47 mouse cellular contexts compared by ENCODE assay signal in genomic region chr1:172258314-172258713, GRCm38 (mm10). TPM values are rescaled to one million over a fixed set of nuclear protein-coding genes. Genes with fewer than 3 reads are reported as not detected.
"Had no signal": no experiment of that assay in that cellular context is flagged by ENCODE, and none has a peak within 500 bp of the region (broad histone marks: within the 10 kb centered on the region; RNA-seq: fewer than 3 reads in every experiment).

Gene Atp1a4 (minus strand): TSS chr1:172258414.

- H3K4me1 ChIP-seq: intestine, embryonic 15.5 days; kidney, embryonic 15.5 days had no signal

- ATAC-seq: hindbrain, embryonic 16.5 days; hindbrain, postnatal 0 days; inflammation-experienced regulatory T-cells, adult 6 months; intestine, embryonic 15.5 days; intestine, embryonic 16.5 days; intestine, postnatal 0 days had no signal

- H3K27ac ChIP-seq: heart, embryonic 10.5 days; heart, embryonic 13.5 days; heart, embryonic 15.5 days; hindbrain, embryonic 10.5 days; hindbrain, embryonic 12.5 days; hindbrain, embryonic 13.5 days; hindbrain, embryonic 14.5 days; hindbrain, embryonic 15.5 days; hindbrain, postnatal 0 days; intestine, embryonic 15.5 days; kidney, embryonic 15.5 days; kidney, postnatal 0 days; layer of hippocampus, adult 2 months; left cerebral cortex, adult 2 months had no signal

- H3K9me3 ChIP-seq: heart, embryonic 10.5 days; heart, embryonic 12.5 days; heart, embryonic 13.5 days; heart, embryonic 15.5 days; hindbrain, embryonic 12.5 days; hindbrain, embryonic 13.5 days; hindbrain, embryonic 15.5 days; intestine, embryonic 15.5 days; kidney, embryonic 15.5 days had no signal

- H3K27me3 ChIP-seq: heart, embryonic 12.5 days; heart, embryonic 13.5 days; heart, embryonic 15.5 days; hindbrain, embryonic 13.5 days; hindbrain, embryonic 15.5 days; intestine, embryonic 15.5 days; kidney, embryonic 15.5 days had no signal

- H3K36me3 ChIP-seq: heart, embryonic 10.5 days; heart, embryonic 12.5 days; heart, embryonic 13.5 days; heart, embryonic 15.5 days; hindbrain, embryonic 10.5 days; hindbrain, embryonic 12.5 days; hindbrain, embryonic 13.5 days; hindbrain, embryonic 15.5 days; intestine, embryonic 15.5 days; kidney, embryonic 15.5 days had no signal

- H3K4me2 ChIP-seq: heart, embryonic 11.5 days; heart, embryonic 12.5 days; heart, embryonic 13.5 days; heart, embryonic 15.5 days; hindbrain, embryonic 12.5 days; hindbrain, embryonic 13.5 days; hindbrain, embryonic 14.5 days; hindbrain, embryonic 15.5 days; intestine, embryonic 15.5 days; kidney, embryonic 15.5 days had no signal

- H3K4me3 ChIP-seq: heart, embryonic 10.5 days; heart, embryonic 12.5 days; heart, embryonic 13.5 days; heart, embryonic 15.5 days; hindbrain, embryonic 10.5 days; hindbrain, embryonic 12.5 days; hindbrain, embryonic 13.5 days; hindbrain, embryonic 15.5 days; intestine, embryonic 15.5 days; kidney, embryonic 15.5 days; layer of hippocampus, adult 2 months; left cerebral cortex, adult 2 months had no signal

- DNase-seq: heart, postnatal 10 days; heart, postnatal 14 days; heart, postnatal 36 days; heart, postnatal 4 days; kidney, adult 11 months; kidney, adult 18-20 months; kidney, adult 2 months; kidney, adult 8-10 months; kidney, adult 9 months; kidney, postnatal 14 days; kidney, postnatal 25 days; kidney, postnatal 36 days; kidney, postnatal 4 days; layer of hippocampus, adult 9-11 months; layer of hippocampus, postnatal 36 days had no signal

- H3K9ac ChIP-seq: heart, embryonic 12.5 days; heart, embryonic 13.5 days; heart, embryonic 15.5 days; hindbrain, embryonic 12.5 days; hindbrain, embryonic 13.5 days; hindbrain, embryonic 14.5 days; hindbrain, embryonic 15.5 days; intestine, embryonic 15.5 days; kidney, embryonic 15.5 days had no signal

RNA-seq across cellular contexts. Expression of gene Atp1a4, which starts in this region (rescaled TPM):
- total RNA-seq: heart, postnatal 10 days; heart, postnatal 14 days; heart, postnatal 25 days; heart, postnatal 36 days; hematopoietic stem cell, adult 5-6 weeks; layer of hippocampus, adult 18-20 months; layer of hippocampus, adult 2 months; layer of hippocampus, adult 8-10 months; layer of hippocampus, postnatal 10 days; layer of hippocampus, postnatal 14 days; layer of hippocampus, postnatal 25 days; layer of hippocampus, postnatal 36 days; left cerebral cortex, adult 18-20 months; left cerebral cortex, adult 2 months; left cerebral cortex, adult 8-10 months had no signal
- polyA plus RNA-seq: hindbrain, embryonic 10.5 days; hindbrain, embryonic 11.5 days; hindbrain, embryonic 12.5 days; hindbrain, embryonic 13.5 days; hindbrain, embryonic 16.5 days; inflammation-experienced regulatory T-cells, adult 6 months; intestine, embryonic 14.5 days; intestine, embryonic 15.5 days; intestine, embryonic 16.5 days; intestine, postnatal 0 days; kidney, embryonic 16.5 days; kidney, postnatal 0 days had no signal
